Mouse (Mus musculus) frontal cortex, postnatal 10 days (tissue): ENCODE measurements around the gene Icmt.

Experiments used
- DNase-seq, 2 experiments: peaks; one replicate each; pipeline ENCODE4 v3.0.0; 2022; ENCODE audit warnings: low spot score in 2 of 2, mixed read lengths in 1 of 2

Gene Icmt

DNA sequence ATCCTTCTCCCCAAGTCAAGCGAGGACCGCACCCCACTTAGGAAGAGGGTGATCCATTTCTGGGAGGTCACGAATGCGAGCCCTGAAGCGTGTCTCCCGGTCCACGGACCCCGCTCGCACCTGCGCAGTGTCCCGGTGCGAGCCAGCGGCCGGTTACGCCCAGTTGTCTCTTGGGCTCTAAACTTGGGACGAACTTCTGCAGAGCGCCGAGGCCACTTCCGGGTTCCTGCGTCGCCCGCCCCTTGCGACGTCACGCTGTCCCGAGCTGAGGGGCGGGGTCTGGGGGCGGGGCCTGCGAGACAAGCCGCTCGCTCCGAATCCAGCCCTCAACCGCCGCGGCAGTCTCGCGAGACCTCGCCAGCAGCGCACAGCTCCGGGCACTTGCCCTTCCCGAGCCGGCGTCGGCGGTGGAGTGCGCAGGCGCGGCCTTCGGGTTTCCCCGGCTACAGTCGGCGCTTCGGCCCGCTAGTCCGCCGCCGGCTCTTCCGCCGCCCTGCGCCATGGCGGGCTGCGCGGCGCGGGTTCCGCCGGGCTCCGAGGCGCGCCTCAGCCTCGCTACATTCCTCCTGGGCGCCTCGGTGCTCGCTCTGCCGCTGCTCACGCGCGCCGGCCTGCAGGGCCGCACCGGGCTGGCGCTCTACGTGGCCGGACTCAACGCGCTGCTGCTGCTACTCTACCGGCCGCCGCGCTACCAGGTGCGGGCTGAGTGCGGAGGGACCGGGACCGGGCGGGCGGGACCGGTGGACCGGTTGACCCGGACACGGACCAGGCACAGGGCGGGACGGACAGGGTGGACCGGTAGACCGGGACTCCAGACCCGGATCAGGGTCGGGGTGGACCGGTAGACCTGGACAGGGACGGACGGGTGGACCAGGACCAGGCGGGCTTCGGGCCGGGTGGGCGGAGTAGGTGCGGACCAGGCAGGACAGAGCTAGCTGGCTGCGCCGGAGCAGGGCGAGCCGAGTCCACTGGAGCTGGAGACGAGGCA, at the start of gene Icmt:
Icmt (plus strand) TSS at position 354 of the 988 bp plus-strand sequence.
- peak; percentile 98 to 100 for DNase-seq

DNA sequence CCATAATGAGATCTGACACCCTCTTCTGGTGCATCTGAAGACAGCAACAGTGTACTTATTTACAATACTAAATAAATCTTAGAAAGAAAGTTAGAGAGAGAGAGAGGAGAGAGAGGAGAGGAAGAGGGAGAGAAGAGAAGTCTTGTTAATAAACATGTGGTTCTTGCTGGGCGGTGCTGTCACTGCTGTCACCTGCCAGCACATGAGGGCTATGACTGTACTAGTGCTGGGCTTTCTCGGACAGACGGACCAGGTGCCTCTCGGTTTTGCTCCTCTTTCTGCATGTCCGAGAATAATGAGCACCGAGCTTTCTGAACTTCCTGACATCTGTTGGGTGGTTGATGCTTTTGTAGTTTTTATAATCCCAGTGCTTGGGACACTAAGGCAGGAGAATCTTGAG, 46.4 kb upstream of the Icmt start:
- DNase-seq: no peak

DNA sequence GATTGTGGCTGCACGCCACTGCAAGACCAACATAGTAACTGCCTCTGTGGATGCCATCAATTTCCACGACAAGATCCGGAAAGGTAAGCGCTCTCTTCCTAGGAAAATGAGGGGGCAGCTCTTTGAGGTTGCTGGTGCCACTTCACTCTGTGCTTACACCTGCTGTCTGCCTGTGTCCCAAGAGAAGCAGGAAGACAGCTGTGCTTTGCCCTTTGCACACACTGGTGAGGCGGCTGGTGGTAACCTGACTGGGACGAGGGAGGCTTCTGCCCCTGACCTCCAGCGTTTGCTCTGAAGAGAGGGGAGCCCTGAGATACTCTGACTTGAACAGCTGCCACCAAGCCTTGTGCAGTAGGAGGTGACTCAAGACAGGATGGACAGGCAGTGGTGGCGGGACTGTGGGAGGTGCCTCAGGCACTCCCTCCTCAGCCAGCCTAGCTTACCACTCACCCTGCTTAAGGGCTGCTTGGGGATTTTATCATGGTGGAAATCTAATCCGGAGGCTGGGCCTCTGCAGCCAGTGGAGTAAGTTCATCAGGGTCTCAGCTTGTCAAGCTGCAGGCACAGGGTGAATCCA, 43.8 kb upstream of the Icmt start:
- no peak for DNase-seq

DNA sequence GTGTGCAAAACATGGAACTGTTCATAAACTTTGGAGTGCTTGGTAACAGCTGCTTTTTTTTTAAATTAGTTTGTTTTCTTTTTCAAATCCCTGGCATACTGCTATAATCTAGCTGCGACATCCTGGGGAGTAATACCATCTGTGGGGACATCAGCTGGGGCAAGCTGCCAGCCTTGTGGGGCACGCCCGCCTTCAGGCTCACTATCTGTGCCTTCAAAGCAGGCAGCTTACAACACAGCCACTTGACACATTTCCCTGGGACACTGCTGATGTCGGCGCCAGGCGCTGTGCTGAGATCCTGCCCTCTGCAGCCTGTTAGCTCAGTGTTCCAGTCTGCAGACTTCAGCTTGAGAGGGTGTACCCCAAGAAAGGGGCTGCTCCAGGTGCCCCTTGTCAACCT, 40.0 kb upstream of the Icmt start:
- peak; percentile 62 to 63 for DNase-seq

DNA sequence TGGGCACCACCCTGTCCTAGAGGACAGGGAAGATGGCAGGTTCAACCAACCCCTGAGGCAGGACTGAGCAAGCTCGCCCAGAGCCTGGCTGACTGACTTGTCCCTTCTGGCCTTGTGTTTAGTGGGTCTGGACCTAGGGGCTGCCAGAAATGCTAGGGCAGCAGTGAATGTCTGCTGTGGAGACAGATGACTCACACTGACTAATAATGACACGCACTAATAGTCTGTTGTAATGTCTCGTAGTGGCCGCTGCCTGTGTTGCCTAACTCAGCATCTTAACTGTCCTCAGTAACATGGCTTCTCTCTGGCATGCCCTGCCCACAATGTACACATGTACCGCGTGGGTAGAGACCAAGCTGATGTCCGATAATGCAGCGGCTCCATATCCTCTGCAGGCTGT, 36.6 kb upstream of the Icmt start:
- no peak for DNase-seq

DNA sequence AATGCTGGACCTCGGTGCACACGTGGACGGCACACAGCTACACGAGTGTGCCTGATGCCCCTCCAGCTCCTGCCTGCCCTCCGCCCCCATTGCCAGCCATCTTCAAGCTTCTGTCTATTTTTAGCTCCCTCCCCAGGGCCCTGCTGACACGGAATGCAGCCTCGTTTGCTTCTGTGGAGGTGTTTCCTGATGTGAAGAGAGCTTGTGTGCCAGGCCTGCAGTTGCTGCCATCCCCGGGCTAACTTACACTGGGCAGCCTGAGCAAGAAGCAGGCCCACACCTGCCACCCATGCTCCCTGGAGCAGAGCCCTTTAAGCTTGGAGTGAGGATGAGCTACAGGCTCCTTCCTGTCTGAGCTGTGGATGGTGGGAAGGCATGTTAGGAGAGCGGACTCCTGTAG, 34.8 kb upstream of the Icmt start:
- DNase-seq: no peak

DNA sequence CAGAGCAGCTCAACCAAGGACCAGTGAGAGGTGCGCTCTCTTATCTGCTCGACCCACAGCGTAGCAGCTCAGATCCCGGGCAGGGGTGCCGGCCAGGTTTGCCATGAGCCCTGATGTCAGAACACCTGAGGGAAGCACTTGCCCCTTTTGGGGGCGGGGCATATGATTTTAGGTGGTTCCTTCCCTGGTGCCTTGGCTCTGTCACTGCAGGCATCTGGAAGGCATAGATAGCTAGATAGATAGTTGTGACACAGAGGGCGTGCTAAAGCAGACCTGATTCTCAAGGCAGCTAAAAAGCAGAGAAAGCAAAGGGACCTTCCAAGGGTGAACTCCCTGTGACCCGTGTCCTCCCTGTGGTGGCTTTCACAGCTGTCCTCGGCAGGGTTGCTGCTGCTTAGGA, 33.9 kb upstream of the Icmt start:
- DNase-seq: no peak

DNA sequence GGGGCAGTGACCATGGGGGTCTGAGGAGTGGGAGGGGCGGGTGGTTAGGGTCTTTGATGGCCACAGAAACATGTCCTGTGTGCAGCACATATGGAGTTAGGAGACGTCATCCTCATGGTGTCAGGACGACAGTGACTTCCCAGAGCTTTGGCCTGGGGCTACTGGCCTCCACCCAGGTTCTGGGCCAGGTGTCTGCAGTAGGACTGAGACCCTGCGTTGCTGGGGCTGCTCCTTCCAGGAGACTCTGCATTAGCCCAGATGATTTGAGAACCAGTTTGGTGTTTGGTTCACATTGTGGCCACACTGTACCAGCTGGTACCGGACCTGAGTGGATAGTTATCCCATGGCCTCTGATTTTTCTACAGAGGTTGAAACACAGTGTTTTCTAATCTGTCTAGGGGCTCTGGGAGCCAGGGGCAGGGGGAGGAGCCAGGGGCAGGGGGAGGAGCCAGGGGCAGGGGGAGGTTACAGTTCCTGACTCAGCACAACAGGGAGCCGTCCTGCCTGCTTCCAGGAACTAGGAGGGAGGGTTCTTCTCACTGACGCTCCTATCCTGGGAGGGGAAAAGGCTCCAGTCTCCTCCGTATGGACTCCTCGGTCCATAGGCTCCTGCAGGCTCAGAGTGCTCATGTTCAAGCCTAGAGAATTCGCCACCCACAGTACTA, 33.4 kb upstream of the Icmt start:
- DNase-seq: no peak

DNA sequence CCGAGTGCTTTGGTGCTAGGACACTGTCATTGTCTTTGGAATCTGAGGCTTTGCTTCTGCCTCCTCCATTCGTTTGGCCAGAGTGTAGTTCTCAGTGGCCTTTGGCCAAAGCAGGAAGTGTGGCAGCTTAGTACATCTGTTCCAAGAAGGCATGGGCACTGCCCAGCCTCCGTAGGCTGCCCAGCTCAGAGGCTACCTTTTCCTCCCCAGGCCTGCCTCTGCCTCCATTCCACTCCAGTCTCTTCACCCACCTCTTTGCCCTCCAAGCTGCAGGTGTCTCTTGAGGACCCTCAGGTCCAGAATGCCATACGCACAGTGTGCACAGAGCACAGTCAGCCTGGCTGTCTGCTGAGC, 32.9 kb upstream of the Icmt start:
- DNase-seq: no peak

DNA sequence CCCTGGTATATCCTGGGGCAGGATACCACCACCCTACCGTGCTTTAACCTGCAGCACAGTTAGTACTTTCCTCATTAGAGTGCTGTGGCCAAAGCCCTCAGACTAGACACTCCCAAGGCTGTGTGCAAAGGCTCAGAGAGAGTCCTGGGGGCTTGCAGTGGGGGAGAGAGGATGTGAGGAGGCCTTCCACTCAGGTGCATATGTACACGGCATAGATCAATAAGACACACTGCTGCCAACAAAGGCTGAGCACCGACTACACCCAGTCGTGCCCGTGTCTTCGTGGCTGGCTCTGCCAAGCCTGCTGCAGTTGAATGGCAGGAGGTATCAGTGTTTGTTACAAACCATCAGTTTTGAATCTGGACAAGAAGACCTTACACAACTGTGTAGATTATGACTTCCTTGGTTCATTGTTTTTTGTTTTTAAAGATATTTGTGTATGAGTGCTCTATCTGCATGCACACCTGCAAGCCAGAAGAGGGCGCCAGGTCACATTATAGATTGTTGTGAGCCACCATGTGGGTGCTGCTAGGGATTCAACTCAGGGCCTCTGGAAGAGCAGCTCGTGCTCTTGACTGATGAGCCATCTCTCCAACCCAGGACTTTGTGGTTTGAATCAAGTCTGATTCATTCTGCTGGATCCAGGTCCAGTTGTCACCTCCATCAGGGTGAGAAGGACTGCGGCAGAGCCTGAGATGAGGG, 32.0 kb upstream of the Icmt start:
- DNase-seq: no peak

DNA sequence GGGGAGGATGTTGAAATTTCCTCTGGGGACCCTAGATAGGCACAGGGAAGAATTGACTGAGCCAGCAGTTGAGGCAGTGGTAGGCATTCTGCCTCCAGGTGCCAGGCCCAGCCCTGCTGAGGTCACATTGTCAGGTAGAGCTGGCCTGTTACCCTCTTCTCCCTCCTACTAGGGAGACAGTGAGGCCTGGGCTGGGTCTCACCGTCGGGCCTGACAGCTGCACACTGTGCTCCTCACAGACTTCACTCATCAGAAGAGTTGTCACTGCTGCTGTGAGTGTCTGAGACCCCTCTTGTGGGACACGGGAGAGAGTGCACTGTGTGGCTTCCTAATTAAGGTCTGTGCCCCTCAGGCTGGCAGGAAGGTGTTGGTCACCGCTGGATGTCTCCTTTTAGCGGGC, 31.2 kb upstream of the Icmt start:
- DNase-seq: no peak

DNA sequence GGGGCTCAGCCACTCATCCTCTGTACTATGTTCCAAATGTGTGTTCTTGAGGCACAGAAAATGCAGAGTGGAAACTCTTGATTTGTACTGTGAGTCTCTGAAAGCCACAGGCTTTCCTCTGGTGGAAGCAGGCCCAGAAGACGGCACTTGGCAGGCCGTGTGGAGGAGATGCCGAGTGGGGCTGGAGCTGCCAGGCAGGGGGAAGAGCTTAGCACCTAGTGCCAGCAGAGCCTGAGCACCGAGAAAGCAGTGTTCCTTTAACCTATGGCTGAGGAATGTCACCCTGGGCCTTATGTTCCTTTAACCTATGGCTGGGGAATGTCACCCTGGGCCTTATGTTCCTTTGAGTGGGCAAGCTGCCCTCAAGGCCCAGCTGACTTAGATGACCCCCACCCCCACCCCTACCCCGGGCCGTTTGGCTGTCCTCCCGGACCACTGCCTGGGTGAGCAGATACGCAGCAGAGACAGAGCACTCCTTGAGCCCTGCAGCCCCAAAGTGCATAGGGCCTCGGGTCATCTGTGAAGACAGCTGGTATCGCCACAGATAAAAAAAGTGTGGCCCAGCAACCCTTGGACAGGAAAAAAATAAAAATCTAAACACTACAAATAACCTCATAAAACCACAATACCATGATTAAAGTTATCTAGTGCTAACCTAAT, 30.7 kb upstream of the Icmt start:
- DNase-seq: no peak

DNA sequence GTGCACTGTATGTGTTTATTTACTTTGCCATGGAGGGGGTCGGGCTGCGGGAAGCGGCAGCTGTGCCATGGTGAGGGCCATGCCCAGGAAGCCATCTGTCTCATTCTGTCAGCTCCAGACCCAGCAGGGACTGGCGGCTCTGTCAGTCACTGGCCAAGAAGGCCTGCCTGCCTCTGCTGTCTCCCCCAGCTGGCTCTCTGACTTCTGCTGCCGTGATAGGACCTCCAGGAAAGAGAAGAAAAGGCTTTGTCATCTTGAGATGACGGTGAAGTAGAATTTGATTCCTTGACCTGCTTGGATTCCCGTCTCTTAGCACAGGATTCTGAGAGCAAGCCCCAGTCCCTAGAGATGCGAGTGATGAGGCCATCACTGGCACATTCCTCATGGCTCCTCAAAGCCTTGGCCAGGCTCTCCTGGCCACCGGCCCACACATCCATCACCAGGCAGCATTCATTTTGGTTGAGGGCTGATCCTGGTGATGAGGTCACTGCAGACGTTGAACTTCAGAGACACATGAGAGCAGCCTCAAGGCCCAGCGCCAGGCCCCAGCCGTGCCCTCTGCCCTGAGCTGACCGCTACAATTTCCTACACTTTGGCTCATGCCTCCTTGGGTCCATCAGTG, 29.2 kb upstream of the Icmt start:
- no peak for DNase-seq

DNA sequence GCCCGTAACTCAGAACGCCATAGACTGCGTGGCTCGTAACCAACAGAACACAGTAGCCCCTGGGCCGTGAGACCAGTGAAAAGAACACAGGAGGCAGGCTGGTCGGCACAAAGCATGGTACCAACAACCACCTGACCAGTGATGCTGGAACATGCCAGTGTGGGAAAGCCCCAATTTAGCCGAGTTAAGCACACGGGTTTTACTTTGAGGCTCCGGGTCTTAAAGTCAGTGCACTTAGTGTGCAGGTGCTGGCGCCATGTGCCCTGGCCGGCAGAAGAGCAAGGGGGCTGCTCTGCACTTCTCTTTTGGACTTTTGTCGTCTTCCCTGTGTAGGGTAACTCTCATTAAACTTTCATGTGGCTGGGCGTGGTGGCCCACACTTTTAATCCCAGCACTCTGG, 27.1 kb upstream of the Icmt start:
- no peak for DNase-seq

DNA sequence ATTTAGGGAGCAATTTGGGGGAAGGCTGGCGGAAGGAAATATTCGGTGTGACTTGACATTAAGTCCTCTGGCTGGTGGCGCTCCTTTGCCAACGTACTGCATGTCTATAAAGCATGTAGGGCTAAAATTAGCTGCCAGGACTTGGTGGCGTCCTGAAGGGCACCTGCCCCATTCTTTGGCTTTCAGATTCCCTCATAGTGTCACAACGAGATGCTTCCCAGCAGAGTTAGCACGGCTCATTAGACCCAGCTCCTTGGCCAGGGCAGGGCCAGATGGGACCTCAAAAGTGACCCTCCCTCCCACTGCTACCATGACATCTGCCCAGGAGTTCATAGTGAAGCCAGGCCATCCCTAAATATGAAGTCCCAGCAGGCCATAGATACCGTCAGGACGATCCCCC, 26.4 kb upstream of the Icmt start:
- DNase-seq: no peak

DNA sequence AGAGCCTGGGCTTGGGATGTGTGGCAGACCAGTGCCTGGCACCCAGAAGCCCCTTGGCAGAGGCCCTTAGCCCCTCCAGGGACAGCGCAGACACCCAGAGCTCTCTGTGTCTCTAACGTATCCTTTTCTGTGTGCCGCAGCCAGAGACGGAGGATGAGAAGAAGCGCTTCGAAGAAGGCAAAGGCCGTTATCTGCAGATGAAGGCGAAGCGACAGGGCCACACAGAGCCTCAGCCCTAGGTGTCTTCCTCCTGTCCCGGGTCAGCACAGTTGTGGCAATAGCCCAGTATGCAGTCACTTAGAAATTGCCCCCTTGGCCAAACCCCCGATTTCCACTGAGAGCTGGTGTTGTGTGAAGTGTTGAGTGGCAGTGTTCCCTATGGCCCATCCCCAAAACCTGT, 25.7 kb upstream of the Icmt start:
- DNase-seq: no peak

DNA sequence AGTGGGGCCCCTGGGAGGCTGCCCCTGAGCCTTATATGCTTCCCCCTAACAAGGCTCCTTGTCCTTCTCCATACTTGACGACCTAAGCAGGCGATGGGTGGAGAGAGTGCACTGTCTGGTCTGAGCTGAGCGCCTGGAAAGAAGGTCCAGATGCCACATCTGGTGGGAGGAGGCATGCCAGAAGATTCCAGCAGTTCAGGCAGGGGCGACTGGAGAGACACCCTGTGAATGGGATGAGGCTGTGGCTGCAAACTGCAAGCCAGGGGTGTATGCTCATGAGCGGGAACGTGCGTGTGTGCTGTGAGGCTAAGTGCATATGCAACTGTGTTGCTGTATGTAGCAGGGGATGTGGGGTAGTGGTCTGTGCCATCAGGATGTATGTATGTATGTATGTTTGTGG, 25.0 kb upstream of the Icmt start:
- no peak for DNase-seq

DNA sequence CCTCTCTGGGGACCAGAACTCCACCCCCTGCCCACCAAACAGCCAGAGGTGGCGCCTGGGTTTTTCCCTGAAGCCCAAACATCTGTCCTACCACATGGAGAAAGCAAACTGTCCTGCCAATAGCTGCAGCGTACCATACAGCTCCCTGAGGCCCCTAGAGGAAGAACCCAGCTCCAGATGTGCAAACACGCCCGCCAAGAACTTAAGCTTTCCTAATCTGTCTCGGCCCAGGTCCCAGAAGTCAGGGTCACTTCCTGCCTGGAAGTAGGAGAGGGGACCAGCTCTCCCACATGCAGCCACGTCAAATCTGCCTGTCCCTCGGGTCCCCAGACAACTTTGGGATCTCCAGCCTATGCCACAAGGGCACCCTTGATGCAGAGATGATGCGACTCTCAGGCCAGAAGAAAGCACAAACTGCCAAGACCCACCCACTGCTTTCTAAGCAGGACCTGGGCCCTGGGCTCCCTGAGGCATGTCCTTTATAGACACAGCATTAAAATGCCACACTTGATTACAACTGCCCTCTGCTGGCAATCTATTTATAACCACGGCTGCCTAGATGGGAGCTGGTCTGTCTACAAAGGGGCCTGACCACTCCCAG, 24.5 kb upstream of the Icmt start:
- DNase-seq: no peak

DNA sequence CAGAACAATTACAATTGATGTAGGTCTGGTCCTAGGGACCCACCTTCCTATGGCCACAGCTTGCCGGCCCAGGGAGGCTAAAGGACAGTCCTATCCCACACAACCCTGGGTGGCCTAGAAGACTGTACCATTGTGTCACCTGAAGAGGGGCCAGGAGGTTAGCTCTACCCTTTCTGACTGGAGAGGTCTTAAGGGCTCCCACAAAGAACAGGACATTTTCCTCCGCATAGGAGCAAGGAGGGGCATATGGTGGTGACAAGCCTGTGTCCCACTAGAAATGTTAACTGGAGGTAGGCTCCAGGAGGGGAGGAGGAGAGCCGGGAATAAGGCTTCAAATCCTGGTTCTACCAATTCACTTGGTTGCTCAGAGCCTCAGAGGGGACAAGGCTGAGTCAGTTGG, 23.8 kb upstream of the Icmt start:
- DNase-seq: no peak

DNA sequence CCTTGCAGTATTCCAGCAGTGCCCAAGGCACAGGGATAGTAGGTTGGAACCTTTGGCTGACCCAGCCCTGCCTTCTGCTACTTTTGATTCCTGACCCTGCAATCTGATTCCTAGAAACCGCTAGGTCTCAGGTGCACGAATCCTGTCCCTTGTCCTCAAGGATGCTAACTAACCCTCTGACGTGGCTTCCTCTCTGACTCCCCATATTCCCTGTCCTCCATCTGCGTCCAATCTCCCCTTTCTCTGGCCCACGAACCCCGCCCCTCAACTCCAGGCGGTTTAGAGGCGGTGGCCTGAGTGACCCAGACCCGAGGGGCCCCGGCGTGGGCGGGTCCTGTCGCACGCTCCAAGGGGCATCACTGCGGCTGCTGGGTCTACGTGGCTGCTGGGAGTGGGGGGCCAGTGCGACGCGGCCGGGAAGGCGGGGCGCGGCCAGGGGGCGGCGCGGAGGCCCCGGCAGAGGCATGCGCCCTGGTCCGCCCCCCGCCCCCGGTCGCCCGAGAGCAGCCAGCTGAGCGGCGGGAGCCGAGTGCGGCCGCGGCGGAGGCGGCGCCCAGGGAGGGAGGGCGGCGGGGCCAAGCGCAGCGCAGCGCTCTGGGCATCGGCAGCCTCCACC, 23.3 kb upstream of the Icmt start, which contains the start of gene Gpr153:
Gpr153 (plus strand) TSS at position 612 of the 616 bp plus-strand sequence.
- peak in 1 of 2 experiments; percentile 59 for DNase-seq
